Mouse (Mus musculus) retina, adult 2 months (tissue): Measurements from ENCODE around the gene Parva.

Source experiments
- DNase-seq: peaks from one replicate; pipeline ENCODE4 v3.0.0-alpha.2; 2012; ENCODE audit warnings: low read depth, low spot score

Parva gene

GRCm38 (mm10) chr7:112600163-112600562 is 172.9 kb downstream of the Parva start:
- no peak for DNase-seq

GRCm38 (mm10) chr7:112602966-112603365 is 175.7 kb downstream of the Parva start:
- DNase-seq = no peak

- DNase-seq = no peak
These were observed 176.3 kb downstream of the Parva start for GRCm38 (mm10) chr7:112603496-112604170.

GRCm38 (mm10) chr7:112604209-112604608 is 176.9 kb downstream of the Parva start:
- DNase-seq = no peak

GRCm38 (mm10) chr7:112614046-112614790 is 186.9 kb downstream of the Parva start:
- no peak for DNase-seq

- DNase-seq = no peak
These were observed 187.7 kb downstream of the Parva start for GRCm38 (mm10) chr7:112614791-112615668.

GRCm38 (mm10) chr7:112620322-112621179 is 193.2 kb downstream of the Parva start:
- no peak for DNase-seq

- DNase-seq = no peak
These were observed 200.2 kb downstream of the Parva start for GRCm38 (mm10) chr7:112627481-112627880.

GRCm38 (mm10) chr7:112634505-112635213 is 207.4 kb downstream of the Parva start:
- no peak for DNase-seq

- no peak for DNase-seq
These were observed 208.6 kb downstream of the Parva start for GRCm38 (mm10) chr7:112635936-112636335.
